Mouse (Mus musculus): ENCODE measurements around the gene Ndufv2.

The Ndufv2 gene

GRCm38 (mm10) chr17:66101380-66102330 is at the start of gene Ndufv2:
TSS of gene Ndufv2 (minus strand) at chr17:66101559.
- in situ Hi-C loops (cut with MboI; ENCODE audit: unreplicated experiment in 2 of 2), result loop anchor here (5.0 to 25.0 kb wide), 2 partner anchors 229 to 489 kb away; partner anchors contain the start of gene Vapa (in 1 of the 2)

- in situ Hi-C loops (cut with MboI; ENCODE audit: unreplicated experiment in 2 of 2), result no loop called here
These were observed 29.9 kb upstream of the Ndufv2 start for GRCm38 (mm10) chr17:66131212-66131611.

- in situ Hi-C loops (cut with MboI; ENCODE audit: unreplicated experiment in 2 of 2), result no loop called here
These were observed 29.0 kb upstream of the Ndufv2 start for GRCm38 (mm10) chr17:66130371-66130770.

DNA sequence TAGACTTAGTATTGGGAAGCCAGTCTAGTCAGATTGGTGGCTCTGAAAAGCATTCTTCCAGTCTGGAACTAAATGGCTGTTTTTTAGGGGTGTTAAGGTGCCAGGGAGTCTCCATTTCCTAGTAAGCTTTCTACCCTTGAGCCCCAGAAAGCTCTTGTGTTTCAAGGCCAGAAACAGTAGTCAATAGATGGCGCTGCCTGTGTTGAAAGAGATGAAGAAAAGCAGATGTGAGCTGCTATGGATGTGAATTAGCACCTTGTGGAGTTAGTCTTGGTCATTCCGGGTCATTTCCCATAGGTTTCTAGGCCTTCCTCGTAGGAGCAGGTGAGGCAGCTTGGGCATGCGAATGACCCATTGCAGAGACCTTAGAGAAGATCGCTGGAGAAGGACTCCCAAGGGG is 23.9 kb upstream of the Ndufv2 start:
- in situ Hi-C loops (cut with MboI; ENCODE audit: unreplicated experiment in 2 of 2), result no loop called here

DNA sequence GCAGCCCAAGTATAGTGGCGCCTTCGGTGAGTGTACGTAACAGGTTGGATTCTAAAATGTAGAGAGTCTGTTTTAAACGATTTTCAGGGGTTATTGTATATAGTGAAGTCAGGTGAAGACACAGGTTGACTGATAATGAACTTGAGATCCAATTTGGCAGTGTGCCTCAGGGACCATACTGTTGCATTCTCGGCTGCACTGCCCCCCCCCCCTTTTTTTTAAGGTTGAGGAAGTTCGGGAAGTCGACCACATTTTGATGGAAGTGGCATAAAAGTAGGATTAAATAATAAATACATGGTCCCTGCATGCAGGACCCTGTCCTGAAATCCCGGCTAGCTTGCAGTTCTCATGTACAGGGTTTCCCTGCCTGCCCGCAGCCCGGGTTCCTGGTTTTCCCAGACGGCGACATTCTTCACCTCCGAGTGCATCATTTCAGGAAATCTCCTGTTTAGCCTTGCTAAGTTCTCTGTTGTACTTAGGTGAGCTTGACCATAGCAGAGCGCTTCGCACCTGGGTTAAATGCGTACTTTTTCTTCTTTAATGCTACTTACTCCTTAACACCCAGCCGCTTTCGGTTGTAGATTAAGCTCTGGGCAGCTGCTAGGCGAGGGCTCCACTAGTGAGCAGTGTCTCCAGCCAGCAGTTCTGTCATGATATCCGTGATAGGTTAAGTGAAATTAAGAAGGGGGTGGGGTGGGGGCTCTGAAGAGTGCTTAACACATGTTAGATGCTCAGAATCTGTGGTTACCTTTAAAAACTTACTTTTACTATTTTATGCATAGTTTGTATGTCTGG is 22.7 kb upstream of the Ndufv2 start:
- in situ Hi-C loops (cut with MboI; ENCODE audit: unreplicated experiment in 2 of 2), result loop anchor here in 1 of 2 experiments (25.0 kb wide), 1 partner anchor 512 kb away; the partner anchor contains the start of gene Vapa

- in situ Hi-C loops (cut with MboI; ENCODE audit: unreplicated experiment in 2 of 2), result loop anchor here in 1 of 2 experiments (25.0 kb wide), 1 partner anchor 511 kb away; the partner anchor contains the start of gene Vapa
These were observed 21.9 kb upstream of the Ndufv2 start, which contains the start of gene Ddx11 for GRCm38 (mm10) chr17:66123066-66123815. TSS of gene Ddx11 (plus strand) at chr17:66123520.

GRCm38 (mm10) chr17:66120701-66121100 is 19.3 kb upstream of the Ndufv2 start:
- in situ Hi-C loops (cut with MboI; ENCODE audit: unreplicated experiment in 2 of 2), result loop anchor here in 1 of 2 experiments (25.0 kb wide), 1 partner anchor 508 kb away; the partner anchor contains the start of gene Vapa

DNA sequence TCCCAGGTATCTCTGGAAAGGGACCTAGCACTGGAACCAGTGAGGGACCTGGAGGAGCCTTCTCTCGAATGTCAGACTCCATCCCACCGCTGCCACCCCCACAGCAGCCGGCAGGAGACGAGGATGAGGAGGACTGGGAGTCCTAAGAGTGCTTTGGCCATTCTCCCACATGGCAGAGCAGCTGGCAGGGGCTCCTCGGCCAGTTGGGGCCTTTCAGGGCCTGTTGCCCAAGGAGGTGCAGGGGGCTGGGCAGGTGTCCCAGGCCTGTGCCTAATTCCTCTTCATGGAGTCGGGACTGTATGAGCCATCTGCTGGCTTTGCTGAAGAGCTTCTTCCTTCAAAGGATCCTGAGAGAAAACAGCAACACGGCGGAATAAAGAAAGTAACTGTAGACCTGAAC is 17.6 kb upstream of the Ndufv2 start:
- in situ Hi-C loops (cut with MboI; ENCODE audit: unreplicated experiment in 2 of 2), result loop anchor here in 1 of 2 experiments (25.0 kb wide), 1 partner anchor 507 kb away; the partner anchor contains the start of gene Vapa

DNA sequence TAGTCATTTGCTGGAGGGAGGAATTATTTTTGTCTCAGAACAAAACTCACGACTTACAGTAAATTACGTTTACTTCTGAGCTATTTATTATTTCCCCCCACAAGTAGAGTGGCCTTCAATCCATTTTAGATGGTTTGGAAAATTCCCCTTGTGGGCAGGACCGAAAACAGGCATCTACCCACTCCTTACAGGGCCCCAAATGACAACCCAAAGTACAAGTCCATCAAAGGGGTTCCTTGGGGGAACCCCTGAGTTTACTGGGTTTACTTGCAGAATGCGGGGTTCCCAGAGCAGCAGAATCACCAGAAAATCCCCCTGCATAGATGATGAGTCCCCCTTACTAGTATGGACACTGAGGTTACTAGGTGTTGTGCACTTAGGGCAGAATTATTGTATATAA is 10.8 kb upstream of the Ndufv2 start:
- in situ Hi-C loops (cut with MboI; ENCODE audit: unreplicated experiment in 2 of 2), result loop anchor here in 1 of 2 experiments (25.0 kb wide), 1 partner anchor 500 kb away; the partner anchor contains the start of gene Vapa

- in situ Hi-C loops (cut with MboI; ENCODE audit: unreplicated experiment in 2 of 2), result loop anchor here in 1 of 2 experiments (25.0 kb wide), 1 partner anchor 499 kb away; the partner anchor contains the start of gene Vapa
These were observed 10.1 kb upstream of the Ndufv2 start, which contains the start of gene Washc1 for GRCm38 (mm10) chr17:66111402-66111959. TSS of gene Washc1 (plus strand) at chr17:66111545.

DNA sequence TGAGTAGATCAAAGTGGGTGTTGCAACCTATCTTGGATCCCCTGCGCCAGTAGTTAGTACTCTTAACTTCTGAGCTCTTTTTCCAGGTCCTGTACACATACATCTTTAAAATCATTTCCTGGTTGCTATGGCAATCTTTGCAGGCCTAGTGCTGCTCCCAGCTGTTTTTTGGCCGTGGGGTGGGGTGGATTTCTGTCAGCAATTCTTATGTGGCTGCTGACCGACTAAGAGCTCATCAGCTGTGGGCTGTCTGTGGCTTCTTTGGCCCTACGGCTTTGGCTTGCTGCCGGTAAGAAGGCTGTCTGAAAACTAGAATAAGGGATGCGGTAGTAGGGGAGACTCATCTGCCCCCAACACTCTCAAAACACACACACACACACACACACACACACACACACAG is 9.4 kb upstream of the Ndufv2 start:
- in situ Hi-C loops (cut with MboI; ENCODE audit: unreplicated experiment in 2 of 2), result loop anchor here in 1 of 2 experiments (25.0 kb wide), 1 partner anchor 498 kb away; the partner anchor contains the start of gene Vapa

DNA sequence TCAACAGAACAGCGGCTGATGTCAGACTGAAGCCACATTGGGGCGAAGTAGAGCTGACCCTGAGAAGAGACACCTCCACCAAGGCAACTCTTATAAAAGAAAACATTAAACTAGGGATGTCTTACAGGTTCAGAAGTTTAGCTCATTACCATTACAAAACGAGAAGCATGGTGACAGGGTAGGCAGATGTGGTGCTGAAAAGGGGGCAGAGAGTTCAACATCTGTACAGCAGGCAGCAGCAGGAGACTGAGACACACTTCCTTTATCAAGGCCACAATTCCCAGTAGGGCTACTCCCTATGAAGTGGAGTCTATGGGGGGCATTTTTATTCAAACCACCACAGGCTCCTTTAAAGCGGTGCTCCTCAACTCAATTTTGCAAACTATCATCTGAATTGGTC is 6.8 kb upstream of the Ndufv2 start:
- in situ Hi-C loops (cut with MboI; ENCODE audit: unreplicated experiment in 2 of 2), result loop anchor here (5.0 to 25.0 kb wide), 4 partner anchors 66 to 496 kb away; partner anchors contain the start of genes Twsg1 (in 2 of the 2) and Vapa (in 1 of the 2)

- in situ Hi-C loops (cut with MboI; ENCODE audit: unreplicated experiment in 2 of 2), result loop anchor here (5.0 to 25.0 kb wide), 4 partner anchors 65 to 495 kb away; partner anchors contain the start of genes Twsg1 (in 2 of the 2) and Vapa (in 1 of the 2)
These were observed 6.1 kb upstream of the Ndufv2 start for GRCm38 (mm10) chr17:66107466-66107865.

DNA sequence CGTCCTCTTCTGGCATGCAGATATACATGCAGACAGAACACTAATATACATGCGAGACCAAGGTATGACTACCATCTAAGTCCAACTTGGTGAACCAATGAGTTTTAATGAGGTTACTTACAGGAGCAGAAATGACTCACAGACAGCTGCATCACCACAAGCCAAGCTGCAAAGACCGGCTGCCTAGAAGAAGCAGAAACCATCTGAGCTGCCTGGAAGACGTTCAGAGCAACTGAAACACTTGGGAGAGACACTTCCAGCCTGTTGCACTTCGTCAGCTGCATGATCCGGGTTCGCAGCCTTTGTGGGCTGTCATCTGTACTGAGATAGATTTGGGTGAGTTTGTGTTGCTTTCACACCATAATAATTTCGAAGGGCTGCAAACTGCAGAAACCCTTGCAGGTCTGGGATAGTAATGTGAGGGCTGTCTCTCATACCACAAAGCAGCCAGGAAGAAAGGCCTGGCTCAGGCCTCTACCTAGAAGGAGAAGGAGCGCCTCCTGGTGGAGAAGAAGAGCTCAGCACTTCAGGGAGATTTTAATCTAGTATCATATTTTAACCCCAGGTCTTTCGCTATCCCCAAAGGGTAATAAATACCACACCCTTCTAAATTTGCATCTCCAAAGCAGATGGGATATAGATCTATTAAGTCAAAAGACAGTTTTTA is 5.4 kb upstream of the Ndufv2 start:
- in situ Hi-C loops (cut with MboI; ENCODE audit: unreplicated experiment in 2 of 2), result loop anchor here (5.0 to 25.0 kb wide), 4 partner anchors 64 to 494 kb away; partner anchors contain the start of genes Twsg1 (in 2 of the 2) and Vapa (in 1 of the 2)

GRCm38 (mm10) chr17:66104076-66104475 is 2.7 kb upstream of the Ndufv2 start:
- in situ Hi-C loops (cut with MboI; ENCODE audit: unreplicated experiment in 2 of 2), result loop anchor here (5.0 to 25.0 kb wide), 2 partner anchors 232 to 492 kb away; partner anchors contain the start of gene Vapa (in 1 of the 2)

- in situ Hi-C loops (cut with MboI; ENCODE audit: unreplicated experiment in 2 of 2), result loop anchor here (5.0 to 25.0 kb wide), 2 partner anchors 228 to 488 kb away; partner anchors contain the start of gene Vapa (in 1 of the 2)
These were observed 586 bp downstream of the Ndufv2 start for GRCm38 (mm10) chr17:66100566-66101379.

- in situ Hi-C loops (cut with MboI; ENCODE audit: unreplicated experiment in 2 of 2), result no loop called here
These were observed 8.7 kb downstream of the Ndufv2 start for GRCm38 (mm10) chr17:66092664-66093063.

Measured in v-Abl transformed pro-B cells (cell line).